ENCODE assay signal across 9 mouse cellular contexts in the genomic region with DNA sequence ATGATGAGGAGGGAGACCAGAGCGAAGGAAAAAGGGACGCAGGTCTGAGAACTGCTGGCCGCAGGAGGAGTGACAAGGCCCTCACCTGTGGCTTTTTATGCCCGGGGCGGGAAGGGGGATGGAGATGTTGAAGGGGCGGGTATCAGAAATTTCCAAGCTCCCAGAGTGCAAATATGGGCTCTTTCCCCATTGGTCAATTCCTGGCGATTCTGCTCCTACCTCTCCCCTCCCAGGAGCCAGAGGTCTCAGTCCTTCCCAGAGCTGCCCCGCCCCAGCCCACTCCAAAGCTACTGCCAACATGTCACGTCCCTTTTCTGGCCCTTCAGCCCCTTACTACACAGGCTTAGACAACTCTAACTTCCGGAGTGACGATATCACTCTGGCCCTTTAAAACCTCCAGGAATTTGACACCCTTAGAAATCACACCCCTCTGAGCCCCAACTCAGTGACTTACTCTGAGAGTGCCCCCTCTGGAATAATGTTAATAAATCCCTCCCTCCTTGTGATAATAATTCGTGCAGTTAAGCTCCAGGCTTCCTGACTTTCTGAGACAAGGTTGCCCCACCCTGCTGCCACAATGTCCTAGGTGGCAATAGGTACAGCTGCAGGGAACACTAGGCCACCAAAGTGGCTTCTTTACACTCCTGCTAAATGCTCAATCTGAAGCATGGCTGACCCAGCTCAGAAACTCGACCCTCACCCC. TPM values are rescaled to one million over a fixed set of nuclear protein-coding genes. Genes with fewer than 3 reads are reported as not detected.
DNase-seq lines count a peak whose midpoint lies in the region; ATAC-seq lines count a peak whose summit lies in the region.
"Had no signal": no experiment of that assay in that cellular context is flagged by ENCODE, and none has a peak within 500 bp of the region (broad histone marks: within the 10 kb centered on the region; RNA-seq: fewer than 3 reads in every experiment).

No protein-coding gene starts in this region.

- intact Hi-C loops in heart, postnatal 14 days (cut with DNase I), result no loop called here

- H3K27me3 ChIP-seq in heart, embryonic 14.5 days (ENCODE audit: control insufficient read depth, insufficient read depth, low read length), result no peaks in the 10 kb centered on the region; the same call in 1 of the 2 replicates
- H3K27me3 ChIP-seq in liver, embryonic 12.5 days (replicated peaks), result peaks cover 41% of the 10 kb centered on the region
- peaks cover 22% of the 10 kb centered on the region for H3K27me3 ChIP-seq in neural tube, embryonic 14.5 days (ENCODE audit: control insufficient read depth, insufficient read depth, low read length)

- 1% methylated on average over 13 of the region's 13 CpGs for WGBS in heart, embryonic 14.5 days
- WGBS in liver, embryonic 12.5 days (ENCODE audit: insufficient replicate concordance), result 4% methylated on average over 13 of the region's 13 CpGs
- 4% methylated on average over 13 of the region's 13 CpGs for WGBS in neural tube, embryonic 14.5 days

- no peak for DNase-seq in heart, postnatal 14 days
- peak; percentile 16 for DNase-seq in heart, postnatal 4 days
- no peak for DNase-seq in spleen, postnatal 14 days (ENCODE audit: low spot score in 2 of 2)
- DNase-seq: cerebellum, adult 18-20 months had no signal

- peak; percentile 25; the same call in 1 of the 2 replicates for ATAC-seq in heart, embryonic 14.5 days (ENCODE audit: insufficient number of reproducible peaks, insufficient read depth, low FRiP score, low read depth)
- no peak for ATAC-seq in liver, embryonic 12.5 days
- ATAC-seq in neural tube, embryonic 14.5 days (ENCODE audit: low read depth), result no peak
- no peak for ATAC-seq in cerebellum, adult (ENCODE audit: insufficient number of reproducible peaks, low FRiP score, low TSS enrichment)
- ATAC-seq in erythroblast, adult 5-6 weeks (replicated peaks; ENCODE audit: low FRiP score, poor library complexity, severe bottlenecking), result no peak

- H3K27ac ChIP-seq in heart, embryonic 14.5 days (replicated peaks in 1 of 2; ENCODE audit: control insufficient read depth in 1 of 2, insufficient read depth in 1 of 2, low read depth in 2 of 2, low read length in 2 of 2), result peak overlapping the region; percentile 30 to 44; a peak in 3 of 4 replicates
- no peak overlapping the region for H3K27ac ChIP-seq in liver, embryonic 12.5 days
- no peak overlapping the region for H3K27ac ChIP-seq in neural tube, embryonic 14.5 days (ENCODE audit: low read depth, low read length)

- peak overlapping the region; percentile 42 to 67 for H3K4me3 ChIP-seq in heart, embryonic 14.5 days (ENCODE audit: control insufficient read depth in 1 of 2, insufficient read depth in 1 of 2, low read depth in 1 of 2, low read length in 2 of 2)
- peak overlapping the region; percentile 17; the same call in 1 of the 2 replicates for H3K4me3 ChIP-seq in liver, embryonic 12.5 days
- H3K4me3 ChIP-seq in neural tube, embryonic 14.5 days (ENCODE audit: low read depth, low read length), result peak overlapping the region; percentile 16; the same call in 1 of the 2 replicates

- H3K4me1 ChIP-seq in heart, embryonic 14.5 days (ENCODE audit: control insufficient read depth in 2 of 2, insufficient read depth in 2 of 2, low read length in 2 of 2), result peaks cover 16 to 22% of the 10 kb centered on the region in 2 experiments
- H3K4me1 ChIP-seq in liver, embryonic 12.5 days, result no peaks in the 10 kb centered on the region; the same call in 1 of the 2 replicates
- H3K4me1 ChIP-seq in neural tube, embryonic 14.5 days (ENCODE audit: control insufficient read depth, insufficient read depth, low read length), result no peaks in the 10 kb centered on the region

- H3K9ac ChIP-seq in heart, embryonic 14.5 days (ENCODE audit: low read length), result peak overlapping the region; percentile 65
- no peak overlapping the region for H3K9ac ChIP-seq in liver, embryonic 12.5 days
- H3K9ac ChIP-seq in neural tube, embryonic 14.5 days (replicated peaks; ENCODE audit: low read depth, low read length), result no peak overlapping the region

- H3K4me2 ChIP-seq in heart, embryonic 14.5 days (ENCODE audit: low read length), result peak overlapping the region; percentile 85
- H3K4me2 ChIP-seq in liver, embryonic 12.5 days, result peak overlapping the region; percentile 47
- H3K4me2 ChIP-seq in neural tube, embryonic 14.5 days (ENCODE audit: low read depth, low read length), result peak overlapping the region; percentile 24; the same call in 1 of the 2 replicates

- no peaks in the 10 kb centered on the region for H3K9me3 ChIP-seq in heart, embryonic 14.5 days (ENCODE audit: control insufficient read depth, low read length)
- no peaks in the 10 kb centered on the region for H3K9me3 ChIP-seq in liver, embryonic 12.5 days (replicated peaks)
- no peaks in the 10 kb centered on the region for H3K9me3 ChIP-seq in neural tube, embryonic 14.5 days (ENCODE audit: control insufficient read depth, low read length)

- no peaks in the 10 kb centered on the region for H3K36me3 ChIP-seq in heart, embryonic 14.5 days (ENCODE audit: control insufficient read depth, insufficient read depth, low read length)
- no peaks in the 10 kb centered on the region for H3K36me3 ChIP-seq in liver, embryonic 12.5 days
- H3K36me3 ChIP-seq in neural tube, embryonic 14.5 days (ENCODE audit: control insufficient read depth, insufficient read depth, low read length), result no peaks in the 10 kb centered on the region

RNA-seq across cellular contexts. Expression of a gene that starts 2.5 kb away (rescaled TPM):
- 30.7 and 35.0 TPM in 2 replicates for polyA plus RNA-seq in heart, embryonic 14.5 days (2014; fragmentation: Nextera tagmentation; extraction: Ambion mirVana)
- 10 to 100 TPM; 12.9 to 17.4 TPM for total RNA-seq in heart, postnatal 14 days (2021)
- 10 to 100 TPM; 16.1 to 21.1 TPM for total RNA-seq in heart, postnatal 4 days (2021)
- polyA plus RNA-seq in liver, embryonic 12.5 days (2016; fragmentation: Nextera tagmentation; extraction: Ambion mirVana), result 4.0 and 6.7 TPM in 2 replicates
- 0.46 and 0.51 TPM in 2 replicates for polyA plus RNA-seq in neural tube, embryonic 14.5 days (2014; fragmentation: Nextera tagmentation; extraction: Ambion mirVana)
- not detected in 2 replicates for total RNA-seq in erythroblast, adult 5-6 weeks (2015; ENCODE audit: low replicate concordance)
- total RNA-seq in erythroblast, adult 5-6 weeks (2017; ENCODE audit: low replicate concordance), result not detected in 2 replicates

RNA-seq across cellular contexts. Expression of a gene that starts 10.3 kb away (rescaled TPM):
- 0.50 TPM in 1 of 2 replicates, not detected in the other for polyA plus RNA-seq in heart, embryonic 14.5 days (2014; fragmentation: Nextera tagmentation; extraction: Ambion mirVana)
- total RNA-seq in heart, postnatal 14 days (2021), result under 1 TPM in 1 of 2 experiments, not detected in 1; 0.57 TPM
- under 1 TPM in 1 of 2 experiments, not detected in 1; 0.17 TPM for total RNA-seq in heart, postnatal 4 days (2021)
- polyA plus RNA-seq in liver, embryonic 12.5 days (2016; fragmentation: Nextera tagmentation; extraction: Ambion mirVana), result 0.28 and 0.36 TPM in 2 replicates
- polyA plus RNA-seq in neural tube, embryonic 14.5 days (2014; fragmentation: Nextera tagmentation; extraction: Ambion mirVana), result not detected in 2 replicates
- not detected in 2 replicates for total RNA-seq in erythroblast, adult 5-6 weeks (2015; ENCODE audit: low replicate concordance)
- total RNA-seq in erythroblast, adult 5-6 weeks (2017; ENCODE audit: low replicate concordance), result not detected in 2 replicates

RNA-seq across cellular contexts. Expression of a gene that starts 24.6 kb away (rescaled TPM):
- polyA plus RNA-seq in heart, embryonic 14.5 days (2014; fragmentation: Nextera tagmentation; extraction: Ambion mirVana), result not detected in 2 replicates
- not detected for total RNA-seq in heart, postnatal 14 days (2021)
- total RNA-seq in heart, postnatal 4 days (2021), result not detected
- not detected in 2 replicates for polyA plus RNA-seq in liver, embryonic 12.5 days (2016; fragmentation: Nextera tagmentation; extraction: Ambion mirVana)
- not detected in 2 replicates for polyA plus RNA-seq in neural tube, embryonic 14.5 days (2014; fragmentation: Nextera tagmentation; extraction: Ambion mirVana)
- total RNA-seq in erythroblast, adult 5-6 weeks (2015; ENCODE audit: low replicate concordance), result not detected in 2 replicates
- total RNA-seq in erythroblast, adult 5-6 weeks (2017; ENCODE audit: low replicate concordance), result not detected in 2 replicates

RNA-seq across cellular contexts. Expression of a gene that starts 40.6 kb away (rescaled TPM):
- not detected in 2 replicates for polyA plus RNA-seq in heart, embryonic 14.5 days (2014; fragmentation: Nextera tagmentation; extraction: Ambion mirVana)
- under 1 TPM in 1 of 2 experiments, not detected in 1; 0.17 TPM for total RNA-seq in heart, postnatal 14 days (2021)
- total RNA-seq in heart, postnatal 4 days (2021), result not detected
- not detected in 2 replicates for polyA plus RNA-seq in liver, embryonic 12.5 days (2016; fragmentation: Nextera tagmentation; extraction: Ambion mirVana)
- polyA plus RNA-seq in neural tube, embryonic 14.5 days (2014; fragmentation: Nextera tagmentation; extraction: Ambion mirVana), result not detected in 2 replicates
- total RNA-seq in erythroblast, adult 5-6 weeks (2015; ENCODE audit: low replicate concordance), result not detected in 2 replicates
- not detected in 2 replicates for total RNA-seq in erythroblast, adult 5-6 weeks (2017; ENCODE audit: low replicate concordance)

RNA-seq across cellular contexts. Expression of a gene that starts 47.0 kb away (rescaled TPM):
- not detected in 2 replicates for polyA plus RNA-seq in heart, embryonic 14.5 days (2014; fragmentation: Nextera tagmentation; extraction: Ambion mirVana)
- not detected for total RNA-seq in heart, postnatal 14 days (2021)
- not detected for total RNA-seq in heart, postnatal 4 days (2021)
- polyA plus RNA-seq in liver, embryonic 12.5 days (2016; fragmentation: Nextera tagmentation; extraction: Ambion mirVana), result not detected in 2 replicates
- polyA plus RNA-seq in neural tube, embryonic 14.5 days (2014; fragmentation: Nextera tagmentation; extraction: Ambion mirVana), result 0.08 TPM in 1 of 2 replicates, not detected in the other
- not detected in 2 replicates for total RNA-seq in erythroblast, adult 5-6 weeks (2015; ENCODE audit: low replicate concordance)
- 0.28 TPM in 1 of 2 replicates, not detected in the other for total RNA-seq in erythroblast, adult 5-6 weeks (2017; ENCODE audit: low replicate concordance)

Comparison
In these comparisons a context has a peak if more than half of its experiments do, and no peak if none do; other contexts are left out.
1. H3K27ac ChIP-seq: peak in heart, embryonic 14.5 days (2 of 2); none in liver, embryonic 12.5 days (single experiment) and neural tube, embryonic 14.5 days (single experiment).
2. H3K4me2 ChIP-seq: peak in every context shown above with its lines; median percentile 85 in heart, embryonic 14.5 days; 47 in liver, embryonic 12.5 days; 24 in neural tube, embryonic 14.5 days.
3. RNA of a gene that starts 2.5 kb away (total RNA-seq): 16.1 to 21.1 TPM in heart, postnatal 4 days and 12.9 to 17.4 TPM in heart, postnatal 14 days; not detected in erythroblast, adult 5-6 weeks; every median in the first group is over 10 times any median in the second.
4. Peak in every context shown above with its lines, with median percentiles within 50 percentile points of each other: H3K4me3 ChIP-seq.